Mouse (Mus musculus): Measurements from ENCODE around the gene Ppm1a. TPM values are rescaled to one million over a fixed set of nuclear protein-coding genes. Genes with fewer than 3 reads are reported as not detected.

Ppm1a gene
- total and polyA plus RNA-seq, 3 experiments, result 111 to 119 TPM; not detected in 1

GRCm38 (mm10) chr12:72811588-72811987, 54.3 kb downstream of the Ppm1a start:
- no peaks in the 10 kb centered on the region for H3K27me3 ChIP-seq (ENCODE audit: control insufficient read depth in 1 of 2, insufficient read depth in 2 of 2, low read length in 2 of 2)
- H3K4me3 ChIP-seq (ENCODE audit: control insufficient read depth in 1 of 2, insufficient read depth in 1 of 2, low read depth in 2 of 2, low read length in 2 of 2), result no peak overlapping the region
- no peaks in the 10 kb centered on the region for H3K9me3 ChIP-seq (replicated peaks; ENCODE audit: insufficient read depth, low read length)
- TF ChIP-seq GABPA (IDR thresholded peaks at IDR 0.05; ENCODE audit: low read depth, low read length) (no peak), MAZ (IDR thresholded peaks at IDR 0.05; ENCODE audit: low read depth, low read length) (no peak), CHD1 (IDR thresholded peaks at IDR 0.05; ENCODE audit: low read depth, low read length) (no peak), TAL1 (IDR thresholded peaks at IDR 0.05; ENCODE audit: low read length) (no peak), GATA1 (IDR thresholded peaks at IDR 0.05; ENCODE audit: low read depth, low read length) (no peak), MEF2A (IDR thresholded peaks at IDR 0.05; ENCODE audit: extremely low read depth, insufficient replicate concordance, low read depth, low read length, poor library complexity, severe bottlenecking) (no peak), MYB (IDR thresholded peaks at IDR 0.05; ENCODE audit: low read depth, low read length) (no peak), POLR2AphosphoS2 (IDR thresholded peaks at IDR 0.05; ENCODE audit: low read length) (no peak), USF1 (IDR thresholded peaks at IDR 0.05; ENCODE audit: low read depth, low read length) (no peak), ETS1 (IDR thresholded peaks at IDR 0.05; ENCODE audit: low read depth, low read length) (no peak), EP300 (IDR thresholded peaks at IDR 0.05; ENCODE audit: low read depth in 1 of 2, low read length in 2 of 2) (no peak), E2F4 (IDR thresholded peaks at IDR 0.05; ENCODE audit: borderline replicate concordance, low read depth, low read length) (no peak)
- no peak overlapping the region for H3K9ac ChIP-seq (ENCODE audit: control insufficient read depth, low read depth, low read length, poor library complexity, severe bottlenecking)
- H3K79me2 ChIP-seq (ENCODE audit: control insufficient read depth, insufficient read depth, low read length, poor library complexity), result no peaks in the 10 kb centered on the region
- no peaks in the 10 kb centered on the region for H3K4me1 ChIP-seq (ENCODE audit: control insufficient read depth in 1 of 2, insufficient read depth in 2 of 2, low read length in 2 of 2)
- H3K36me3 ChIP-seq (ENCODE audit: control insufficient read depth in 1 of 2, insufficient read depth in 2 of 2, low read length in 2 of 2), result no peaks in the 10 kb centered on the region
- no peak for DNase-seq (ENCODE audit: low read depth, low spot score)
- no peak overlapping the region for H3K27ac ChIP-seq (ENCODE audit: control insufficient read depth, low read depth, low read length)

- no peaks in the 10 kb centered on the region for H3K4me1 ChIP-seq (ENCODE audit: control insufficient read depth in 1 of 2, insufficient read depth in 2 of 2, low read length in 2 of 2)
- no peak for DNase-seq (ENCODE audit: low read depth, low spot score)
- H3K36me3 ChIP-seq (ENCODE audit: control insufficient read depth in 1 of 2, insufficient read depth in 2 of 2, low read length in 2 of 2), result no peaks in the 10 kb centered on the region
- no peaks in the 10 kb centered on the region for H3K79me2 ChIP-seq (ENCODE audit: control insufficient read depth, insufficient read depth, low read length, poor library complexity)
- H3K27ac ChIP-seq (ENCODE audit: control insufficient read depth, low read depth, low read length), result no peak overlapping the region
- H3K27me3 ChIP-seq (ENCODE audit: control insufficient read depth in 1 of 2, insufficient read depth in 2 of 2, low read length in 2 of 2), result peaks cover 0 to 5% of the 10 kb centered on the region in 2 experiments; a peak in 3 of 4 replicates
- no peak overlapping the region for H3K4me3 ChIP-seq (ENCODE audit: control insufficient read depth in 1 of 2, insufficient read depth in 1 of 2, low read depth in 2 of 2, low read length in 2 of 2)
- H3K9me3 ChIP-seq (replicated peaks; ENCODE audit: insufficient read depth, low read length), result no peaks in the 10 kb centered on the region
- no peak overlapping the region for H3K9ac ChIP-seq (ENCODE audit: control insufficient read depth, low read depth, low read length, poor library complexity, severe bottlenecking)
- no peak for TF ChIP-seq ZNF384 (IDR thresholded peaks at IDR 0.05; ENCODE audit: low read depth, low read length)
- no peak for TF ChIP-seq UBTF (IDR thresholded peaks at IDR 0.05; ENCODE audit: borderline replicate concordance, insufficient read depth, low read depth, low read length)
These were observed 63.7 kb downstream of the Ppm1a start for GRCm38 (mm10) chr12:72820940-72821431.

GRCm38 (mm10) chr12:72821589-72821988, 64.3 kb downstream of the Ppm1a start:
- TF ChIP-seq POLR2A (IDR thresholded peaks at IDR 0.05; ENCODE audit: control insufficient read depth in 1 of 2, insufficient read depth in 1 of 2, low read depth in 1 of 2, low read length in 2 of 2, poor library complexity in 1 of 2), result no peak
- no peak for TF ChIP-seq MAX (IDR thresholded peaks at IDR 0.05; ENCODE audit: low read length)
- TF ChIP-seq POLR2AphosphoS2 (IDR thresholded peaks at IDR 0.05; ENCODE audit: low read length), result no peak
- no peak for TF ChIP-seq MAZ (IDR thresholded peaks at IDR 0.05; ENCODE audit: low read depth, low read length)
- TF ChIP-seq EP300 (IDR thresholded peaks at IDR 0.05; ENCODE audit: low read depth in 1 of 2, low read length in 2 of 2), result no peak
- no peak for TF ChIP-seq USF2 (IDR thresholded peaks at IDR 0.05; ENCODE audit: borderline replicate concordance in 1 of 2, insufficient read depth in 1 of 2, low read depth in 1 of 2, low read length in 2 of 2)
- no peak for TF ChIP-seq MYB (IDR thresholded peaks at IDR 0.05; ENCODE audit: low read depth, low read length)
- TF ChIP-seq CTCF (IDR thresholded peaks at IDR 0.05 in 2 of 3, conservative IDR thresholded peaks at IDR 0.05 in 1 of 3; ENCODE audit: control insufficient read depth in 1 of 3, insufficient read depth in 1 of 3, low read depth in 2 of 3, low read length in 3 of 3, poor library complexity in 1 of 3, severe bottlenecking in 1 of 3), result no peak
- TF ChIP-seq ZC3H11A (IDR thresholded peaks at IDR 0.05; ENCODE audit: low read depth, low read length), result no peak
- no peak for TF ChIP-seq MYC (IDR thresholded peaks at IDR 0.05; ENCODE audit: low read depth, low read length)
- no peak for DNase-seq (ENCODE audit: low read depth, low spot score)
- Histone ChIP-seq H3K9me3 (replicated peaks; ENCODE audit: insufficient read depth, low read length) (no peaks in the 10 kb centered on the region), H3K9ac (ENCODE audit: control insufficient read depth, low read depth, low read length, poor library complexity, severe bottlenecking) (no peak overlapping the region), H3K4me3 (ENCODE audit: control insufficient read depth in 1 of 2, insufficient read depth in 1 of 2, low read depth in 2 of 2, low read length in 2 of 2) (no peak overlapping the region), H3K36me3 (ENCODE audit: control insufficient read depth in 1 of 2, insufficient read depth in 2 of 2, low read length in 2 of 2) (no peaks in the 10 kb centered on the region), H3K79me2 (ENCODE audit: control insufficient read depth, insufficient read depth, low read length, poor library complexity) (no peaks in the 10 kb centered on the region), H3K27me3 (ENCODE audit: control insufficient read depth in 1 of 2, insufficient read depth in 2 of 2, low read length in 2 of 2) (peaks cover 0 to 5% of the 10 kb centered on the region in 2 experiments; a peak in 3 of 4 replicates), H3K27ac (ENCODE audit: control insufficient read depth, low read depth, low read length) (no peak overlapping the region), H3K4me1 (ENCODE audit: control insufficient read depth in 1 of 2, insufficient read depth in 2 of 2, low read length in 2 of 2) (no peaks in the 10 kb centered on the region)
